Mouse (Mus musculus): ENCODE results near the gene Slc35f1.

DNA sequence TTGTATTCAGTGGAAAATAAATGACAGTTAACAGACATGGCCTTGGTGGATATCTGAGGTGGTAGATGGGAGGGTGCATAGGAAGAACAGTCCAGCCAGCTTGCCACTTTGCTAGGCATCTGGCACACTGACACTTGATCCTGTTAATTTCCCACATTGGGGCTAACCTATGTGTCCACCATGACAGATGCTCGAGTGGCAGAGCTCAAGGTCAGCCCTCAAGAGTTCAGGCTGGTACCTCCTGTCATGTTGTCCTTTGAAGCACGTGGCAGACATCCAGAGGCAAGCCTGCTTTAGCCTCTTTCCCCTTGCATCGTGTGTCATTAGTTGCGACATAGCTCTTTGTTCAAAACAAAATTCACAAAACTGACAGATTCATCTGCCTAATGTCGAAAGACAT lies 323.5 kb downstream of the Slc35f1 start:
- no peak for TF ChIP-seq CTCF (IDR thresholded peaks at IDR 0.05; ENCODE audit: low read depth)
- TF ChIP-seq EP300 (IDR thresholded peaks at IDR 0.05; ENCODE audit: low read depth), result no peak

All from liver, postnatal 0 days (tissue).